Comparison of ENCODE assay signal across 9 mouse cellular contexts in the genomic region with DNA sequence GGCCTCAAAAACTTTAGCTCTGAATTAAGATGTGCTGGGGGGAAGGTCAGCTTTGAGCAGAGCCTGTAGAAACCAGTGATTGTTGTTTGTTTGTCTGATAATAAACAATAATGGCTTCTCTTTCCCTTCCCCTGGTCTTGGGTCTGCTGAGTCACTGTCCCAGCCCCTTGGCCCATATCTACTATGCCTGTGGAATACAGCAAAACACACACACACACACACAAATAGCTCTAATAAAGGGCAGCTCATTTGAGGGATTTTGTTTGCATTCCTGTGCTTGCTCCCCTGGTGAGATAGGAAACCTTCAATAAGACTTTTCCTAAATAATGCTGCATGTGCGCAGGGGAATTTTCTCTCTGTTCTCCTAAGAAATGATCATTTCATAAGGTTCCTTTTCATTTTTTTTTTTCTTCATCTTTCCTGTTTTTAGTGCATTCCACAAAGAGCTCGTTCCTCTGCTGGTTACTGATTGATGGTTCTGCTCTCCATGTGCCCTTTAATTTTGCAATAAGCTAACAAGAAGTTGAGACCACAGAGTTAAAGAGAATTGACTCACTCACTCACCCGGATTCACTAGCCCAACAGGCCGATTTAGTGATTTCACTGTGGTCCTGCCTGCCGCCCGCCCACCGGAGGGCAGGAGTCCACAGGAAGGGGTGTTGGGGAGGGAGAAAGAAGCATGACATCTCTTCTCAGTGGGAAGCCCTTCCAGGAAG.
DNase-seq lines count a peak whose midpoint lies in the region; ATAC-seq and TF ChIP-seq lines count a peak whose summit lies in the region.
"Had no signal": no experiment of that assay in that cellular context is flagged by ENCODE, and none has a peak within 500 bp of the region (broad histone marks: within the 10 kb centered on the region; RNA-seq: fewer than 3 reads in every experiment).

No protein-coding gene starts in this region.

- H3K36me3 ChIP-seq in liver, embryonic 11.5 days (ENCODE audit: control insufficient read depth, insufficient read depth, low read length) = no peaks in the 10 kb centered on the region
- H3K36me3 ChIP-seq in stomach, embryonic 16.5 days (ENCODE audit: control insufficient read depth, insufficient read depth, low read length) = no peaks in the 10 kb centered on the region
- H3K36me3 ChIP-seq: neural tube, embryonic 12.5 days had no signal

- in situ Hi-C loops in Patski (cut with MboI; ENCODE audit: low pct_unique_long_range_greater_than_20kb) = loop anchor here (10.0 kb wide), 1 partner anchor 463 kb away; no protein-coding TSS in a partner anchor

- CTCF ChIA-PET in Patski (lab: Charles Lee) = interaction anchor here (1.0 to 1.9 kb wide), 6 partner anchors 10 to 465 kb away, joined by 3 to 5 read pairs (median 4); no protein-coding TSS in a partner anchor

- H3K4me3 ChIP-seq in liver, embryonic 11.5 days (ENCODE audit: low read depth, low read length) = no peak overlapping the region
- no peak overlapping the region for H3K4me3 ChIP-seq in stomach, embryonic 16.5 days (replicated peaks; ENCODE audit: low read length)
- H3K4me3 ChIP-seq: neural tube, embryonic 12.5 days had no signal

- peak overlapping the region; percentile 63 for H3K27ac ChIP-seq in liver, embryonic 11.5 days (ENCODE audit: low read depth, low read length)
- H3K27ac ChIP-seq in stomach, embryonic 16.5 days (ENCODE audit: low read length) = peak overlapping the region; percentile 66; the same call in 1 of the 2 replicates
- H3K27ac ChIP-seq: neural tube, embryonic 12.5 days had no signal

- no peaks in the 10 kb centered on the region for H3K27me3 ChIP-seq in Patski
- H3K27me3 ChIP-seq in liver, embryonic 11.5 days (replicated peaks; ENCODE audit: control insufficient read depth, insufficient read depth, low read length) = no peaks in the 10 kb centered on the region
- no peaks in the 10 kb centered on the region for H3K27me3 ChIP-seq in stomach, embryonic 16.5 days (ENCODE audit: control insufficient read depth, insufficient read depth, low read length)
- H3K27me3 ChIP-seq: neural tube, embryonic 12.5 days had no signal

- DNase-seq in heart, adult 18-20 months = peak; percentile 56 to 61
- DNase-seq in heart, adult 8-10 months (ENCODE audit: low spot score) = no peak
- DNase-seq in Patski (ENCODE audit: low read depth, low spot score) = peak; percentile 68
- DNase-seq in heart, postnatal 14 days = peak; percentile 44 to 46
- no peak for DNase-seq in liver, embryonic 11.5 days (ENCODE audit: low spot score)

- no peaks in the 10 kb centered on the region for H3K9me3 ChIP-seq in liver, embryonic 11.5 days (ENCODE audit: control insufficient read depth, low read length)
- H3K9me3 ChIP-seq in stomach, embryonic 16.5 days (replicated peaks; ENCODE audit: control insufficient read depth, low read length) = no peaks in the 10 kb centered on the region
- H3K9me3 ChIP-seq: neural tube, embryonic 12.5 days had no signal

- peak; percentile 34 for TF ChIP-seq CTCF in Patski (IDR thresholded peaks at IDR 0.05)

- ATAC-seq in Patski = peak; percentile 79
- peak; percentile 34 for ATAC-seq in liver, embryonic 11.5 days (replicated peaks; ENCODE audit: low FRiP score)
- no peak for ATAC-seq in stomach, embryonic 16.5 days (ENCODE audit: insufficient read depth, low FRiP score)
- ATAC-seq in erythroblast, adult 5-6 weeks (replicated peaks; ENCODE audit: low FRiP score, poor library complexity, severe bottlenecking) = no peak
- ATAC-seq in frontal cortex, adult (ENCODE audit: low TSS enrichment) = no peak

- POLR2A ChIA-PET in Patski (lab: Charles Lee) = interaction anchor here (0.6 kb wide), 2 partner anchors 16 kb away, joined by 3 read pairs; no protein-coding TSS in a partner anchor

- H3K4me1 ChIP-seq in liver, embryonic 11.5 days (replicated peaks; ENCODE audit: control insufficient read depth, insufficient read depth, low read length) = peaks cover 4% of the 10 kb centered on the region
- 0 out of 2 replicates have a peak, but pooled peaks cover 5% of the 10 kb centered on the region for H3K4me1 ChIP-seq in stomach, embryonic 16.5 days (ENCODE audit: control insufficient read depth, insufficient read depth, low read length)
- H3K4me1 ChIP-seq: neural tube, embryonic 12.5 days had no signal

- no peak overlapping the region for H3K9ac ChIP-seq in liver, embryonic 11.5 days (ENCODE audit: low read depth, low read length)
- no peak overlapping the region for H3K9ac ChIP-seq in stomach, embryonic 16.5 days (ENCODE audit: low read length)
- H3K9ac ChIP-seq: neural tube, embryonic 12.5 days had no signal

- intact Hi-C loops in heart, postnatal 14 days (cut with DNase I) = no loop called here

- 48% methylated on average over 7 of the region's 7 CpGs for WGBS in liver, embryonic 11.5 days
- 41% methylated on average over 7 of the region's 7 CpGs for WGBS in stomach, embryonic 16.5 days

- no peak overlapping the region for H3K4me2 ChIP-seq in liver, embryonic 11.5 days
- no peak overlapping the region for H3K4me2 ChIP-seq in stomach, embryonic 16.5 days (ENCODE audit: low read depth, low read length)
- H3K4me2 ChIP-seq: neural tube, embryonic 12.5 days had no signal

Comparison
In these comparisons a context has a peak if more than half of its experiments do, and no peak if none do; other contexts are left out.
1. DNase-seq: peak in heart, adult 18-20 months (2 of 2), Patski (single experiment) and heart, postnatal 14 days (2 of 2); none in heart, adult 8-10 months (single experiment) and liver, embryonic 11.5 days (single experiment).
2. ATAC-seq: peak in Patski (single experiment) and liver, embryonic 11.5 days (single experiment); none in stomach, embryonic 16.5 days (single experiment), erythroblast, adult 5-6 weeks (single experiment) and frontal cortex, adult (single experiment).